Mouse (Mus musculus) cerebellum, postnatal 25 days (tissue): ENCODE measurements around the gene Btbd1.
A peak's percentile ranks its signal among the peaks of the same experiment; 100 is the strongest.
"Not testable (repeated sequence)": the region's sequence is repeated elsewhere in the genome, so short reads cannot be mapped to it uniquely, and the experiment has no call there.

Experiments
- DNase-seq, 2 experiments: peaks; one replicate each; pipeline ENCODE4 v3.0.0; 2021; ENCODE audit warnings: mixed read lengths in 2 of 2

Btbd1 gene

GRCm38 (mm10) chr7:81849214-81849613, 20.0 kb upstream of the Btbd1 start:
- DNase-seq, result no peak

GRCm38 (mm10) chr7:81847777-81848176, 18.5 kb upstream of the Btbd1 start:
- peak; percentile 37 to 51 for DNase-seq

GRCm38 (mm10) chr7:81847010-81847409, 17.8 kb upstream of the Btbd1 start:
- no peak for DNase-seq

GRCm38 (mm10) chr7:81846008-81846407, 16.8 kb upstream of the Btbd1 start:
- DNase-seq, result no peak

GRCm38 (mm10) chr7:81845313-81845712, 16.1 kb upstream of the Btbd1 start:
- DNase-seq, result no peak

GRCm38 (mm10) chr7:81844801-81845200, 15.6 kb upstream of the Btbd1 start:
- DNase-seq, result no peak

GRCm38 (mm10) chr7:81843903-81844302, 14.7 kb upstream of the Btbd1 start:
- DNase-seq, result no peak

GRCm38 (mm10) chr7:81842998-81843397, 13.8 kb upstream of the Btbd1 start:
- DNase-seq, result no peak

GRCm38 (mm10) chr7:81842141-81842540, 12.9 kb upstream of the Btbd1 start:
- no peak for DNase-seq

GRCm38 (mm10) chr7:81841439-81841838, 12.2 kb upstream of the Btbd1 start:
- DNase-seq, result no peak

- DNase-seq, result no peak
Measured at GRCm38 (mm10) chr7:81840661-81841181, 11.5 kb upstream of the Btbd1 start.

- no peak for DNase-seq
Measured at GRCm38 (mm10) chr7:81839746-81840145, 10.5 kb upstream of the Btbd1 start.

- DNase-seq, result not testable (repeated sequence)
Measured at GRCm38 (mm10) chr7:81837771-81838170, 8.5 kb upstream of the Btbd1 start.

- DNase-seq, result no peak
Measured at GRCm38 (mm10) chr7:81835430-81835829, 6.2 kb upstream of the Btbd1 start.

GRCm38 (mm10) chr7:81834847-81835246, 5.6 kb upstream of the Btbd1 start:
- no peak for DNase-seq

- peak; percentile 50 to 66 for DNase-seq
Measured at GRCm38 (mm10) chr7:81828681-81829378, 401 bp downstream of the Btbd1 start.

- DNase-seq, result no peak
Measured at GRCm38 (mm10) chr7:81827806-81828667, 1.2 kb downstream of the Btbd1 start.

GRCm38 (mm10) chr7:81825381-81825780, 3.9 kb downstream of the Btbd1 start:
- peak in 1 of 2 experiments; percentile 21 for DNase-seq

GRCm38 (mm10) chr7:81824906-81825305, 4.3 kb downstream of the Btbd1 start:
- no peak for DNase-seq

GRCm38 (mm10) chr7:81806067-81806466, 23.2 kb downstream of the Btbd1 start:
- DNase-seq, result no peak

GRCm38 (mm10) chr7:81789095-81789757, 40.0 kb downstream of the Btbd1 start, which contains the start of gene 3110040N11Rik:
Gene 3110040N11Rik (minus strand): TSS chr7:81789478.
- DNase-seq, result peak; percentile 89 to 93

GRCm38 (mm10) chr7:81788536-81788935, 40.7 kb downstream of the Btbd1 start:
- peak; percentile 23 to 59 for DNase-seq

GRCm38 (mm10) chr7:81777667-81778218, 51.5 kb downstream of the Btbd1 start:
- peak in 1 of 2 experiments; percentile 11 for DNase-seq
